Comparison of ENCODE assay signal across 21 mouse cellular contexts in the genomic region with DNA sequence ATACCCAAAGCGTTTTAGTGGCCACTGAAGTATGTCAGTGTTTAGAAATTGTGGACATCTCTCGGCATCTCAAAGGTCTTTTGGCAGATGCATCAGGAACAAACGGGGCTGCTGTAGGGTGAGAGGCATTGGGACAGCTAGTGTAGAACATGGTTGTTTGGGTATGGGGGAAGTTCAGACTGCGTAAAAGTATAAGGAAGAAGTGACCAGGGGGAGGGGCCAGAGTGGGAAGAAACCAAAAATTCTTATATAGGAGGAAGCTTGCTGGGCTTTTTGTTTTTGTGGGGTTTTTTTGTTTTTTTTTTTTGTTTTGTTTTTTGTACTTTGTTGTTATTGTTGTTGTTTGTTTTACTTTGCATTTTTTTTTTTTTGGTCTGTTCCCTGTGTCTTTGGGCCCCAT. TPM values are rescaled to one million over a fixed set of nuclear protein-coding genes. Genes with fewer than 3 reads are reported as not detected.
DNase-seq lines count a peak whose midpoint lies in the region; ATAC-seq and TF ChIP-seq lines count a peak whose summit lies in the region.
"Had no signal": no experiment of that assay in that cellular context is flagged by ENCODE, and none has a peak within 500 bp of the region (broad histone marks: within the 10 kb centered on the region; RNA-seq: fewer than 3 reads in every experiment).

No protein-coding gene starts in this region.

- H3K27ac ChIP-seq in liver, adult 2 months (replicated peaks; ENCODE audit: insufficient read depth, low read depth, low read length) = no peak overlapping the region
- no peak overlapping the region for H3K27ac ChIP-seq in liver, embryonic 13.5 days
- H3K27ac ChIP-seq in heart, embryonic 10.5 days = no peak overlapping the region
- H3K27ac ChIP-seq: hindbrain, embryonic 12.5 days; limb, embryonic 13.5 days; lung, embryonic 15.5 days; midbrain, embryonic 10.5 days; neural tube, embryonic 13.5 days had no signal

- H3K4me2 ChIP-seq in liver, embryonic 13.5 days = peak overlapping the region; percentile 80; the same call in 1 of the 2 replicates

- H3K9me3 ChIP-seq in liver, embryonic 13.5 days (replicated peaks) = no peaks in the 10 kb centered on the region
- H3K9me3 ChIP-seq in heart, embryonic 10.5 days = no peaks in the 10 kb centered on the region
- H3K9me3 ChIP-seq: lung, embryonic 15.5 days; neural tube, embryonic 13.5 days had no signal

- no peaks in the 10 kb centered on the region for H3K27me3 ChIP-seq in liver, adult 2 months (ENCODE audit: control insufficient read depth, insufficient read depth, low read length)
- H3K27me3 ChIP-seq in liver, embryonic 13.5 days = no peaks in the 10 kb centered on the region
- no peaks in the 10 kb centered on the region for H3K27me3 ChIP-seq in heart, embryonic 10.5 days (ENCODE audit: insufficient read depth, poor library complexity, severe bottlenecking)
- H3K27me3 ChIP-seq: heart, embryonic 12.5 days; hindbrain, embryonic 12.5 days; limb, embryonic 13.5 days; lung, embryonic 15.5 days; neural tube, embryonic 13.5 days had no signal

- WGBS in liver, adult 2 months = 53% methylated on average over 4 of the region's 4 CpGs
- WGBS in liver, embryonic 13.5 days (ENCODE audit: insufficient replicate concordance) = 62% methylated on average over 4 of the region's 4 CpGs
- 75% methylated on average over 4 of the region's 4 CpGs for WGBS in heart, embryonic 10.5 days

- no peaks in the 10 kb centered on the region for H3K79me2 ChIP-seq in liver, adult 2 months (ENCODE audit: control insufficient read depth, insufficient read depth, low read length)

- DNase-seq in liver, adult 2 months (ENCODE audit: extremely low read depth, low read depth, low spot score) = peak; percentile 12
- no peak for DNase-seq in liver
- DNase-seq in MEL-GATA-1-ER (ENCODE audit: extremely low read depth, low read depth) = peak; percentile 91
- no peak for DNase-seq in liver, embryonic 13.5 days
- DNase-seq in frontal cortex, postnatal 10 days (ENCODE audit: low spot score in 2 of 2) = no peak
- DNase-seq in heart, embryonic 10.5 days (ENCODE audit: low spot score) = no peak
- DNase-seq in ovary, postnatal 36 days (ENCODE audit: low spot score) = no peak
- DNase-seq: cerebellum, adult 9-10 months; gastrocnemius, postnatal 36 days; heart, postnatal 14 days; kidney, adult 9 months; kidney, postnatal 36 days; thymus, postnatal 4 days had no signal

- no peak for ATAC-seq in liver, embryonic 13.5 days (ENCODE audit: low read depth)
- peak; percentile 24 for ATAC-seq in megakaryocyte progenitor cell, adult 5-6 weeks (replicated peaks; ENCODE audit: poor library complexity)
- ATAC-seq: forebrain, embryonic 14.5 days had no signal

- H3K36me3 ChIP-seq in liver, adult 2 months (ENCODE audit: control insufficient read depth, insufficient read depth, low read length) = peaks cover 15% of the 10 kb centered on the region
- H3K36me3 ChIP-seq in liver, embryonic 13.5 days = peaks cover 5% of the 10 kb centered on the region; the same call in 1 of the 2 replicates
- H3K36me3 ChIP-seq in heart, embryonic 10.5 days = no peaks in the 10 kb centered on the region
- H3K36me3 ChIP-seq: hindbrain, embryonic 12.5 days; lung, embryonic 15.5 days; midbrain, embryonic 10.5 days; neural tube, embryonic 13.5 days had no signal

- TF ChIP-seq CTCF in liver, adult 2 months (IDR thresholded peaks at IDR 0.05; ENCODE audit: low read depth, low read length) = no peak

- TF ChIP-seq POLR2A in liver, adult 2 months (IDR thresholded peaks at IDR 0.05; ENCODE audit: extremely low read depth, insufficient read depth, low read length) = no peak

- no peak overlapping the region for H3K4me3 ChIP-seq in liver, adult 2 months (ENCODE audit: insufficient read depth, low read depth, low read length)
- no peak overlapping the region for H3K4me3 ChIP-seq in liver, embryonic 13.5 days (replicated peaks)
- H3K4me3 ChIP-seq in heart, embryonic 10.5 days = no peak overlapping the region
- H3K4me3 ChIP-seq: hindbrain, embryonic 12.5 days had no signal

- peaks cover 7% of the 10 kb centered on the region for H3K4me1 ChIP-seq in liver, adult 2 months (ENCODE audit: control insufficient read depth, insufficient read depth, low read length)
- peaks cover 20% of the 10 kb centered on the region for H3K4me1 ChIP-seq in liver, embryonic 13.5 days (replicated peaks)
- peaks cover 4% of the 10 kb centered on the region for H3K4me1 ChIP-seq in heart, embryonic 10.5 days

- H3K9ac ChIP-seq in liver, adult 2 months (ENCODE audit: low read depth, low read length) = no peak overlapping the region
- no peak overlapping the region for H3K9ac ChIP-seq in liver, embryonic 13.5 days
- H3K9ac ChIP-seq: heart, embryonic 12.5 days; hindbrain, embryonic 12.5 days; limb, embryonic 13.5 days; lung, embryonic 15.5 days; neural tube, embryonic 13.5 days had no signal

RNA-seq across cellular contexts. Expression of a gene that starts 1.4 kb away (rescaled TPM):
- 6.0 and 6.9 TPM in 2 replicates for total RNA-seq in liver, adult 2 months (2014; rRNA removed)
- polyA plus RNA-seq in liver, adult 2 months (2012; rRNA removed) = 5.9 and 7.9 TPM in 2 replicates
- 3.8 and 4.6 TPM in 2 replicates for polyA plus RNA-seq in liver, embryonic 13.5 days (2015; fragmentation: Nextera tagmentation; extraction: Ambion mirVana)
- 11.8 and 14.3 TPM in 2 replicates for total RNA-seq in megakaryocyte progenitor cell, adult 5-6 weeks (2015)
- total RNA-seq in megakaryocyte progenitor cell, adult 5-6 weeks (2017) = 28.7 and 31.9 TPM in 2 replicates
- polyA plus RNA-seq in heart, embryonic 10.5 days (2016; fragmentation: Nextera tagmentation; extraction: Ambion mirVana) = 3.9 and 4.4 TPM in 2 replicates

RNA-seq across cellular contexts. Expression of a gene that starts 1.5 kb away (rescaled TPM):
- 0.92 and 1.1 TPM in 2 replicates for total RNA-seq in liver, adult 2 months (2014; rRNA removed)
- 0.76 and 1.5 TPM in 2 replicates for polyA plus RNA-seq in liver, adult 2 months (2012; rRNA removed)
- polyA plus RNA-seq in liver, embryonic 13.5 days (2015; fragmentation: Nextera tagmentation; extraction: Ambion mirVana) = 5.1 and 5.8 TPM in 2 replicates
- 12.9 and 17.2 TPM in 2 replicates for total RNA-seq in megakaryocyte progenitor cell, adult 5-6 weeks (2015)
- total RNA-seq in megakaryocyte progenitor cell, adult 5-6 weeks (2017) = 14.1 and 15.5 TPM in 2 replicates
- polyA plus RNA-seq in heart, embryonic 10.5 days (2016; fragmentation: Nextera tagmentation; extraction: Ambion mirVana) = 7.5 and 8.9 TPM in 2 replicates

RNA-seq across cellular contexts. Expression of a gene that starts 44.8 kb away (rescaled TPM):
- 28.1 and 34.2 TPM in 2 replicates for total RNA-seq in liver, adult 2 months (2014; rRNA removed)
- 20.1 and 21.7 TPM in 2 replicates for polyA plus RNA-seq in liver, adult 2 months (2012; rRNA removed)
- polyA plus RNA-seq in liver, embryonic 13.5 days (2015; fragmentation: Nextera tagmentation; extraction: Ambion mirVana) = 32.4 and 34.2 TPM in 2 replicates
- total RNA-seq in megakaryocyte progenitor cell, adult 5-6 weeks (2015) = 43.9 and 50.1 TPM in 2 replicates
- 27.2 and 28.1 TPM in 2 replicates for total RNA-seq in megakaryocyte progenitor cell, adult 5-6 weeks (2017)
- polyA plus RNA-seq in heart, embryonic 10.5 days (2016; fragmentation: Nextera tagmentation; extraction: Ambion mirVana) = 57.1 and 61.5 TPM in 2 replicates

Comparison
In these comparisons a context has a peak if more than half of its experiments do, and no peak if none do; other contexts are left out.
1. DNase-seq: peak in liver, adult 2 months (single experiment) and MEL-GATA-1-ER (single experiment); none in liver (single experiment), liver, embryonic 13.5 days (single experiment), frontal cortex, postnatal 10 days (0 of 2), heart, embryonic 10.5 days (single experiment) and ovary, postnatal 36 days (single experiment).